Mouse (Mus musculus) forebrain, embryonic 16.5 days (tissue): ENCODE measurements around the gene Col5a1. TPM values are rescaled to one million over a fixed set of nuclear protein-coding genes. Genes with fewer than 3 reads are reported as not detected.

Experiments
- ATAC-seq: fragments of 200-750 bp; cut with Nextera tagmentation; 2 replicates; pipeline ENCODE4 v1.8.0; 2017; ENCODE audit warnings: mild to moderate bottlenecking, moderate library complexity
- H3K27ac ChIP-seq: fragments of 300-500 bp; sonication (generic); 2 replicates; pipeline ENCODE4 v1.5.1; 2014; ENCODE audit warnings: low read length, control low read depth
- H3K27me3 ChIP-seq: fragments of 300-500 bp; sonication (generic); replicated peaks from 2 replicates; pipeline ENCODE4 v1.6.1; 2014; ENCODE audit warnings: low read length; ENCODE audit not compliant: control insufficient read depth, insufficient read depth
- H3K36me3 ChIP-seq: fragments of 300-500 bp; sonication (generic); 2 replicates; pipeline ENCODE4 v1.6.1; 2014; ENCODE audit not compliant: control insufficient read depth, insufficient read depth
- H3K4me1 ChIP-seq: fragments of 300-500 bp; sonication (generic); replicated peaks from 2 replicates; pipeline ENCODE4 v1.6.1; 2014; ENCODE audit warnings: low read length; ENCODE audit not compliant: control insufficient read depth, insufficient read depth
- H3K4me2 ChIP-seq: fragments of 300-500 bp; sonication (generic); 2 replicates; pipeline ENCODE4 v1.6.1; 2014; ENCODE audit warnings: mild to moderate bottlenecking, low read length, control low read depth
- H3K4me3 ChIP-seq: fragments of 300-500 bp; sonication (generic); replicated peaks from 2 replicates; pipeline ENCODE4 v1.5.1; 2014; ENCODE audit warnings: mild to moderate bottlenecking, low read length, control low read depth
- H3K9ac ChIP-seq: fragments of 300-500 bp; sonication (generic); replicated peaks from 2 replicates; pipeline ENCODE4 v1.6.1; 2014; ENCODE audit warnings: low read depth, low read length, control low read depth
- H3K9me3 ChIP-seq: fragments of 300-500 bp; sonication (generic); 2 replicates; pipeline ENCODE4 v1.6.1; 2016; ENCODE audit warnings: low read length; ENCODE audit not compliant: control insufficient read depth
- WGBS: fragments of 180-500 bp; shearing (Covaris S2); extraction: QIAGEN DNeasy Blood & Tissue Kit; methylation state at CpG from one replicate; pipeline ENCODE4 v1.1.7; 2014; 5-methylcytosine and 5-hydroxymethylcytosine counted together
- polyA plus RNA-seq: library from polyadenylated mRNA; unstranded; fragments of >200 nt; fragmentation: Nextera tagmentation; extraction: Ambion mirVana; gene quantifications from 2 replicates; pipeline ENCODE4 v1.2.1, GENCODE M21; 2015

Col5a1 gene
- polyA plus RNA-seq, 1 experiment from 2014 or later: 4.8 TPM

- no peak for ATAC-seq
- 94% methylated on average over 3 of the region's 3 CpGs for WGBS
- H3K4me1 ChIP-seq: no peaks in the 10 kb centered on the region; the same call in 1 of the 2 replicates
- H3K9ac ChIP-seq: no peak overlapping the region
- H3K27ac ChIP-seq: no peak overlapping the region
- no peak overlapping the region for H3K4me3 ChIP-seq
- H3K36me3 ChIP-seq: no peaks in the 10 kb centered on the region
- H3K4me2 ChIP-seq: no peak overlapping the region
- no peaks in the 10 kb centered on the region for H3K9me3 ChIP-seq
- H3K27me3 ChIP-seq: no peaks in the 10 kb centered on the region
Measured at GRCm38 (mm10) chr2:28014778-28015177, 128.6 kb downstream of the Col5a1 start.

DNA sequence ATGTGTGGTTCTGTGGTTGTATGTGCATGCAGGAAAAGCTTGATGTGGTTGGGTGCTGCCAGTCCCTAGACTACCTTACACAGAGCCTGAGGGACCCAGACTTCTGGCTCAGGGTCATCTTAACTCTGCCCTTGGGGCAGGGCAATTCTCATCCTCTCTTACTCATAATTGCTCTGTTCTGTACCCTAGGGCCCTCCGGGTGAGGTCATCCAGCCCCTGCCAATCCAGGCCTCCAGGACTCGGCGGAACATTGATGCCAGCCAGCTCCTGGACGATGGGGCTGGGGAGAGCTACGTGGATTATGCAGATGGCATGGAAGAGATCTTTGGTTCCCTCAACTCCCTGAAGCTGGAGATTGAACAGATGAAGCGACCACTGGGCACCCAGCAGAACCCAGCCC lies 138.2 kb downstream of the Col5a1 start:
- ATAC-seq: no peak
- no peak overlapping the region for H3K27ac ChIP-seq
- H3K36me3 ChIP-seq: no peaks in the 10 kb centered on the region
- H3K9ac ChIP-seq: no peak overlapping the region
- no peak overlapping the region for H3K4me3 ChIP-seq
- no peaks in the 10 kb centered on the region for H3K4me1 ChIP-seq
- H3K9me3 ChIP-seq: no peaks in the 10 kb centered on the region
- WGBS: 91% methylated on average over 6 of the region's 6 CpGs
- H3K27me3 ChIP-seq: no peaks in the 10 kb centered on the region
- no peak overlapping the region for H3K4me2 ChIP-seq

GRCm38 (mm10) chr2:28025776-28026175 lies 139.6 kb downstream of the Col5a1 start:
- H3K4me1 ChIP-seq: no peaks in the 10 kb centered on the region
- no peak overlapping the region for H3K4me3 ChIP-seq
- no peak overlapping the region for H3K9ac ChIP-seq
- no peak overlapping the region for H3K4me2 ChIP-seq
- no peak overlapping the region for H3K27ac ChIP-seq
- no peak for ATAC-seq
- H3K36me3 ChIP-seq: no peaks in the 10 kb centered on the region
- H3K9me3 ChIP-seq: no peaks in the 10 kb centered on the region
- H3K27me3 ChIP-seq: no peaks in the 10 kb centered on the region
- WGBS: 72% methylated on average over 4 of the region's 4 CpGs

DNA sequence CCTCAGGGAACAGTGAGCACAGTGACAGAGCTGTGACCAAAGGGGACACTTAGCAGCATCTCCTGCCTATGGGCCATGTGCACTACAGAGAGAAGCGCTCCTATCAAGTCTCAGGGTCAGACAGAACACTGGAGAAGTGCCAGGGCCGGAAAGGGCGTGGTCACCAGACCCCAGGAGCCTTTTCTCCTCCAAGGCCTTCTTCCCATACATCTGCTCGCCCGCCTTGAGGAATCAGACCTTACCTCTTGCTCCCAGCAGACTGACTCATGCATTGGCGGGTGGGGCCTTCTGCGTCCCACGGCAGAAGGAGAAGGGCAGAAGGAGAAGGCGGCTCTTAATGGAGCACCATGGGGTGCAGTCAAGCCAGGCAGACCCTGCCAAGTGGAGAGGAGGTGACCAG lies 145.6 kb downstream of the Col5a1 start:
- no peak overlapping the region for H3K9ac ChIP-seq
- 81% methylated on average over 9 of the region's 9 CpGs for WGBS

GRCm38 (mm10) chr2:28032469-28032868 lies 146.2 kb downstream of the Col5a1 start:
- H3K4me3 ChIP-seq: no peak overlapping the region
- no peaks in the 10 kb centered on the region for H3K36me3 ChIP-seq
- ATAC-seq: no peak
- H3K9me3 ChIP-seq: no peaks in the 10 kb centered on the region
- peaks cover 13% of the 10 kb centered on the region for H3K4me1 ChIP-seq
- H3K27me3 ChIP-seq: no peaks in the 10 kb centered on the region
- WGBS: 91% methylated on average over 11 of the region's 11 CpGs
- H3K4me2 ChIP-seq: no peak overlapping the region
- no peak overlapping the region for H3K27ac ChIP-seq
- no peak overlapping the region for H3K9ac ChIP-seq

More for the DNA sequence above, 145.6 kb downstream of the Col5a1 start:
- H3K4me2 ChIP-seq: no peak overlapping the region
- H3K27ac ChIP-seq: no peak overlapping the region
- no peak for ATAC-seq
- H3K36me3 ChIP-seq: no peaks in the 10 kb centered on the region
- no peak overlapping the region for H3K4me3 ChIP-seq
- peaks cover 8% of the 10 kb centered on the region for H3K4me1 ChIP-seq
- no peaks in the 10 kb centered on the region for H3K27me3 ChIP-seq
- no peaks in the 10 kb centered on the region for H3K9me3 ChIP-seq

- H3K4me2 ChIP-seq: no peak overlapping the region
- H3K27ac ChIP-seq: no peak overlapping the region
- no peak overlapping the region for H3K9ac ChIP-seq
- no peaks in the 10 kb centered on the region for H3K27me3 ChIP-seq
- H3K36me3 ChIP-seq: no peaks in the 10 kb centered on the region
- WGBS: 53% methylated on average over 13 of the region's 13 CpGs
- H3K9me3 ChIP-seq: no peaks in the 10 kb centered on the region
- H3K4me1 ChIP-seq: peaks cover 28% of the 10 kb centered on the region
- no peak overlapping the region for H3K4me3 ChIP-seq
- ATAC-seq: no peak
Measured at GRCm38 (mm10) chr2:28034011-28034710, 147.9 kb downstream of the Col5a1 start.

DNA sequence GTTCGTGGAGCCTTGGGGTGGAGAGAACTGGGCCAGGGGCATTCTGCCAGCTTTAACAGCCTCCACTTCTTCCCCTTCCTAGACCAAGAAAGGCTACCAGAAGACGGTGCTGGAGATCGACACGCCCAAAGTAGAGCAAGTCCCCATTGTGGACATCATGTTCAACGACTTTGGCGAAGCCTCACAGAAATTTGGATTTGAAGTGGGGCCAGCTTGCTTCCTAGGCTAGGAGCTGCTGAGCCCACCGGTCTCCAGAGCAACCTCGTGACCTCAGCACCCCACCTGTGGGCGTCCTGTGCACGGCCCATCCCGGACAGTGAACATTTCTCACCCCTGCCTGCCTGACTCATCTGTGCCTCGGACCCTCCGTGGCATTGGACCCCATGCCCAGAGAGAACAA lies 150.6 kb downstream of the Col5a1 start:
- H3K4me1 ChIP-seq: peaks cover 28% of the 10 kb centered on the region
- no peak for ATAC-seq
- H3K27ac ChIP-seq: no peak overlapping the region
- H3K27me3 ChIP-seq: no peaks in the 10 kb centered on the region
- no peaks in the 10 kb centered on the region for H3K36me3 ChIP-seq
- 82% methylated on average over 13 of the region's 13 CpGs for WGBS
- no peak overlapping the region for H3K9ac ChIP-seq
- no peaks in the 10 kb centered on the region for H3K9me3 ChIP-seq
- no peak overlapping the region for H3K4me2 ChIP-seq
- no peak overlapping the region for H3K4me3 ChIP-seq

DNA sequence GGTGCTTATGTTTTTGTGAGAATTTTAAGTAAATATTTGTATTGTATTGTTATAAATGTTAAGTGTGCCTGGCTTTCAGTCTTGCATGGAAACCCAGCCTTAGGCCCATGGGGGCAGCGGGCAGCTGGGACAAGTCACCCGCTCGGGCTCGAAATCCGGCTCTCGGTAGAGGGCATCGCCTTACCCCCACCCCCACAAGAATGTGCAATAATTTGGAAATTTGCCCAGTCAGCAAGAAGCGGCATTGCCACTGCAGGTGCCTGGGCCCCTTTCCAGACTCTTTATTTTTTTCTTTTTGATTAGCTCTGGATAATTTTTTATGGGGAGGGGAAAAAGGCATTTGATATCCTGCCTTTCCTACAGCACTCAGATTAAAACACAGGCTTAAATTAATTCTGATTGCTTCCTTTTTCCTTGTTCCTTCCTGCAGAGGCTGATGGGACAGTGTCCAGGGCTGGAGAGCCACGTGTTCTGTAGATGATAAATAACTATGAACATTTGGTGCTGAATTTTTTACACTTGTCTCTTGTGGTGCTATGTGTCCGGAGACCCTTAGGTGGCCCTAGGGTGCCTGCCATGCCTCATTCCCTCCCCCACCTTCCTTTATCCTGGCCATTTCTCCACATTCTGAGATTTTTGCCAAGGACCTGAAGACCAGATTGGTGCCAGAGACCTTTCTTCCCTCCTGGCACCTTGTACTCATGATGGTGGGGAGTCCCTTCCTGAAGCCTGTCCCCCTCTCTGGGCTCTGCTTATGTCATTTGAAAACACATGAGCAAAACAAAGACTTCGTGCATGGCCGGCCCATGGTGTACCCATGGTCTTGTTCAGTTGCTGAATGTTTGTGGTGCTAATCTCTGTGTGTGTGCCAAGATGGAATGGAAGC lies 151.5 kb downstream of the Col5a1 start:
- H3K9ac ChIP-seq: no peak overlapping the region
- H3K4me1 ChIP-seq: peaks cover 28% of the 10 kb centered on the region
- 30% methylated on average over 12 of the region's 12 CpGs for WGBS
- H3K4me2 ChIP-seq: no peak overlapping the region
- peak overlapping the region; percentile 68 for H3K27ac ChIP-seq
- no peaks in the 10 kb centered on the region for H3K9me3 ChIP-seq
- H3K36me3 ChIP-seq: no peaks in the 10 kb centered on the region
- no peaks in the 10 kb centered on the region for H3K27me3 ChIP-seq
- ATAC-seq: peak; percentile 50
- no peak overlapping the region for H3K4me3 ChIP-seq

- peak; percentile 62; the same call in 1 of the 2 replicates for ATAC-seq
- no peak overlapping the region for H3K9ac ChIP-seq
Measured at GRCm38 (mm10) chr2:28038391-28039096, 152.3 kb downstream of the Col5a1 start.

More at GRCm38 (mm10) chr2:28038391-28039096, 152.3 kb downstream of the Col5a1 start:
- Histone ChIP-seq H3K9me3 (no peaks in the 10 kb centered on the region), H3K4me3 (no peak overlapping the region), H3K27ac (peak overlapping the region; percentile 68), H3K4me1 (peaks cover 26% of the 10 kb centered on the region), H3K36me3 (no peaks in the 10 kb centered on the region), H3K4me2 (no peak overlapping the region), H3K27me3 (no peaks in the 10 kb centered on the region)
- WGBS: 54% methylated on average over 14 of the region's 14 CpGs
